Mouse (Mus musculus): ENCODE results near the gene Tmem266. TPM values are rescaled to one million over a fixed set of nuclear protein-coding genes. Genes with fewer than 3 reads are reported as not detected.

Tmem266 gene
- polyA plus RNA-seq, 1 experiment from 2014 or later = not detected

DNA sequence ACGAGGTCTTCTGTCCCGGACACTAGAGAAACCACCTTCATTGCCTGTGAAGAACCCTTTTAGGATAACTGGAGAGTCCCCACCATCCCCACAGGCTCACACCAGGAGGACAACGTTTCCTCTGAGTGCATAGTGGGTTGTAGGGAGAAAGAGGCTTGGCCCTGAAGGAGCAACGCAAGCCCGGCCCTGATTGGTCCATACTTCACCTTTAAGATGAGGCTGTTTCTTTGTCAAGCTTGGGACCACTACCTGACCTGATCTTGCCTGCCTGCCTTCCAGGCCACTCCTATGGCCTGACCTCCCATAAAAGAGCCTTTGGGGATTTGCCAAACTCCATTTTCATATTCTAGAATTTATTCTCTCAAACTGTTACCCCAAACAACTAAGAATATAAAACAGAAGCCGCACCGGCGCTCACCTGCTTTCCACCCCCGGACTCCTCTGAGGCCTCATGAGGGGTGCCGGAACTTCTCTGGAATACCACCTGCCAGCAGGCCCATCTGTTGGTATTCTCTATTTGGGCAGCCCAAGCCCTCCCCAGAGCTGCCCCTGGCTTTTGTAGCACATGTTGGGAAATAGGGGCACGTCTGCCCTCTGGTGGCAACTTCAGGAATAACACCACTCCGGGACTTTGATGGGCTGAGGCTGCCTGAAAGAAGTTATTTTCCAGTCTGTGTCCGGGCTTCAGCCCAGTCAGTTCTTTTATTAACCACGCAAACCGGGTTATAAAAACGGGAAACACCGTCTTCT is 65.4 kb downstream of the Tmem266 start:
- DNase-seq (ENCODE audit: low spot score) = peak; percentile 70

- no peak for DNase-seq (ENCODE audit: low spot score)
Measured at GRCm38 (mm10) chr9:55395650-55396049, 68.9 kb downstream of the Tmem266 start.

GRCm38 (mm10) chr9:55398985-55399554 is 72.4 kb downstream of the Tmem266 start:
- no peak for DNase-seq (ENCODE audit: low spot score)

- no peak for DNase-seq (ENCODE audit: low spot score)
Measured at GRCm38 (mm10) chr9:55402276-55402675, 75.6 kb downstream of the Tmem266 start.

DNA sequence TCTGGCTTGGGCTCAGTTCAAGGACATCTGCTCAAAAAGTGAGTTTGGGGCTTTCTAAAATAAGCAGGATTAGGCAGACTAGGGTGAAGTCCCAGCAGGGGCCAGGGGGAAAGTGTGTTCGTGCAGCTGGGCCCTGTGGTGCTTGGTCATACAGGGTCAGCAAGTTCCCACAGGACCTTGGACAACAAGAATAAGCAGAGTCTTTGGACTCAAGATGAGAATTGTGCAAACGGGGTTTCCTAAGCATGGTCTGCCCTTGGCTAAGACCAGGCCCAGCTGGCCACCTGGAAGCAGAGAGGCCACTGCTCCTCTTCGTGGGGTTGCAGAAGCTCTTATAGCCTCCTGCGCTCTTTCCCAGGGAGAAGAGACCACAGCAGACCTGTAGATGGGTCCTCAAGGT is 77.5 kb downstream of the Tmem266 start:
- no peak for DNase-seq (ENCODE audit: low spot score)

DNA sequence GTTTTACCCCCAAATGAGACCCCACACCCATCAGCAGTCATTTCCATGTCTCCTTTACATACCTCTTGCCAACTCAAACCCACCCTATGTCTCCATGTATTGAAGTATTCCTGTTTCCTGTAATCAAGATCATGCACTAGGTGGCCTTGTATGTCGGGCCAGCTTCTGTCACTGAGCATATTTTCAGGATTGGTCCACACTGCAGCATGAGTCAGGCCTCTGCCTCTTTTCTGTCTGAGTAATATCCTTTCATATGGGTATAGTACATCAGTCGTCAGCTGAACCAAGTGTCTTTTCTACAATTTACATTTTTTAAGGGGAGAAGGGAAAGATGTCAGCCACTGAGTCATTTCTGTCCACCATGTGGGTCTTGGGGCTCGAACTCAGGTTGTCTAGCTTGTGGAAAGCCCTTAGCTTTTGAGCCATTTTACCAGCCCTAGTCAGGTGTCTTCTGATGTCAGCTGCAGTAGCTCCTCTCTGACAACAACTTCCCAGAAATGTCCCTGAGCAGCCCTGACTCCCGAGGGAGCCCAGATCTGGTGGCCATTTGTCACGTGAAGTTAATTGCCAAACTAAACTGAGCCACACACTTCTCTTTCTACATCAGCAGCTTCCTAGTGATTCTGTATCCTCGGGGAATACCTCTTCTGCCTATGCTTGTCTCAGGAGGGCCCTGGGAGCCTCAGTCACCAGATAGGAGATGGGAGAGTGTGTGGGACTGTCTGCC is 78.4 kb downstream of the Tmem266 start:
- no peak for DNase-seq (ENCODE audit: low spot score)

- DNase-seq (ENCODE audit: low spot score) = no peak
Measured at GRCm38 (mm10) chr9:55406773-55407172, 80.1 kb downstream of the Tmem266 start.

DNA sequence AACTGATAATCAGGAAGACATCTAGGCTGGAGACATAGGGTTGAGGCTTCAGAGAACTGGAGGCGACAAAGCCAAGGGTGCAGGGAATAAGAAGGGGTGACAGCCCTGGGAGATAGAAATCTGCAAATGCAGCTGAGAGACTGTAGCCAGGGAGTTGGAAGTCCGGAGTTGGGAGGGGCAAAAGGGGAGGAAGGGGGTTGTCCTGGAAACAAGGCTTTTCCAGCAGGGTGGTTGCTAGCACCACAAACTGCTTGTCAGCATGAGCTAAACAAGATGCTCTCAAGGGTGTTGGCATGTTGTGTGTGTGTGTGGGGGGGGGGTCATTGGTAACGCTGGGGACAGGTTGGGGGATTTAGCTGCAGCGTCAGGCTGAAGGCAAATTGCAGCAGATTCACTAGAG is 82.1 kb downstream of the Tmem266 start:
- DNase-seq (ENCODE audit: low spot score) = no peak

- no peak for DNase-seq (ENCODE audit: low spot score)
Measured at GRCm38 (mm10) chr9:55409833-55410232, 83.1 kb downstream of the Tmem266 start.

- no peak for DNase-seq (ENCODE audit: low spot score)
Measured at GRCm38 (mm10) chr9:55410430-55410829, 83.7 kb downstream of the Tmem266 start.

DNA sequence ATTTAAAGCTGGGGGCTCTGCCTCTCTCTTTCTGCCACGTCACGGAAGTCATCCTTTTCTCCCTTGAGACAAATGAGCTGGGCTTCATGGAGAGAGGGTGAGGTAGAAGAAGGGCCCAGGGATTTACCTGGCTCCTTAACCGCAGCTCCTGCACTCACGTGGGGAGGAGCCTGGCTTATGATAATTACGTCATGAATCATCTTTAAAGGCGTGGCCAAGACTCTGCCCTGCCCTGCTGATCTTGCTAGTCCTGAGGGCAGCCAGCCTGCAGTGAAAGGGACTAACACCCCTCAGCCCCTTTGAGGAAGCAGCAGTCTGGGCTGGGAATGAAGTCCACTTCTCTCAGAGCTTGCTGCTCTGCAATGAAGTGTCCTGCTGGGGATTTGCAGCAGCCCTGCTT is 84.4 kb downstream of the Tmem266 start:
- DNase-seq (ENCODE audit: low spot score) = no peak

GRCm38 (mm10) chr9:55421786-55422185 is 95.1 kb downstream of the Tmem266 start:
- DNase-seq (ENCODE audit: low spot score) = no peak

- no peak for DNase-seq (ENCODE audit: low spot score)
Measured at GRCm38 (mm10) chr9:55423451-55424424, 97.0 kb downstream of the Tmem266 start.

GRCm38 (mm10) chr9:55425271-55425810 is 98.6 kb downstream of the Tmem266 start:
- no peak for DNase-seq (ENCODE audit: low spot score)

DNA sequence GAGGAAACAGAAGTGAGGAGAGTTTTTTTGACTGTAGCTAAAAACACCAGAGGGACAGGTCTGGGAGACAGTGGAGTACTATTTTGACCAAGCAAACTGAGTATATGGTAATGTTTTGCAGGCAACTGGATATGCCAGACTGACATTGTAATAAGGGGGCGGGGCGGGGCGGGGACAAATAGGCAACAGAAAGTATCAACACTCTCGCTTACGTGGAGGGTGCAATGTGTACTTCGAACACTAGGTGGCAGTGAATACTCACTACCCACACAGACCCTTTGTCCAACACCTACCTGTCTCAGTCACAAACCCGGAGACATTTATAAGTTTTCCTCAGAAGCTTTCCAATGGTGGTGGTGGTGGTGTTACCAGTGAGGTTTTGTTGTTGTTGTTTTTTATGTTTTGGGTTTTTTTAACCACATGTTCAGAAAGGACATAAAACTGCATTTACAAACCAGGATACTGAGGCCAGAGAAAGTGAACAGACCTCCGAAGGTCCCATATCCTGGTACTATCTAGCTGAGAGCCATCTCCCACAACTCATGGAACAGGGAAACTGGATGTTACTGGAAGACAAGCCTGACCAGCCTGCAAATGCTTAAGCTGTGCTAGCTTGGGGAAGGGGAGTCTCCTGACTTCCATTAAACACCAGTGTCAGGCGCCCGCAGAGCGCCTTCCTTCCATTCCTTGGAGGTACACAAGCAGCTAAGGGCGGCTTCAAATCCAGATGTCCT is 102.7 kb downstream of the Tmem266 start:
- DNase-seq (ENCODE audit: low spot score) = peak; percentile 76

DNA sequence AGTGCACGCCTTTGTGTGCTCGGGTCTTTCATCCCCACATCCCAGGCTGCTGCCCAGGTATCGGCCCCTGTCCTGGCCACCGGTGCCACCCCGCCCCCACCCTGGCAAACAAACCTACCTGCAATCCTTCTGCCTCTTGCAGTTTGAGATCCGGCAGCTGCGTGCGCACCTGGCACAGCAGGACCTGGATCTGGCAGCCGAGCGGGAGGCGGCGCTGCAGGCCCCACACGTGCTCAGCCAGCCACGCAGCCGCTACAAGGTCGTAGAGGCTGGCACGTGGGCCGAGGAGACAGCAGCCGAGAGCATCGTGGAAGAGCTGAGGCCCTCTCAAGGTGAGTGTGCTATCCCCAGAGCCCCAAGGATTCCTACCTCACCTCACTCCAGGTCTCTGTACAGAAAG is 103.4 kb downstream of the Tmem266 start:
- DNase-seq (ENCODE audit: low spot score) = peak; percentile 15

DNA sequence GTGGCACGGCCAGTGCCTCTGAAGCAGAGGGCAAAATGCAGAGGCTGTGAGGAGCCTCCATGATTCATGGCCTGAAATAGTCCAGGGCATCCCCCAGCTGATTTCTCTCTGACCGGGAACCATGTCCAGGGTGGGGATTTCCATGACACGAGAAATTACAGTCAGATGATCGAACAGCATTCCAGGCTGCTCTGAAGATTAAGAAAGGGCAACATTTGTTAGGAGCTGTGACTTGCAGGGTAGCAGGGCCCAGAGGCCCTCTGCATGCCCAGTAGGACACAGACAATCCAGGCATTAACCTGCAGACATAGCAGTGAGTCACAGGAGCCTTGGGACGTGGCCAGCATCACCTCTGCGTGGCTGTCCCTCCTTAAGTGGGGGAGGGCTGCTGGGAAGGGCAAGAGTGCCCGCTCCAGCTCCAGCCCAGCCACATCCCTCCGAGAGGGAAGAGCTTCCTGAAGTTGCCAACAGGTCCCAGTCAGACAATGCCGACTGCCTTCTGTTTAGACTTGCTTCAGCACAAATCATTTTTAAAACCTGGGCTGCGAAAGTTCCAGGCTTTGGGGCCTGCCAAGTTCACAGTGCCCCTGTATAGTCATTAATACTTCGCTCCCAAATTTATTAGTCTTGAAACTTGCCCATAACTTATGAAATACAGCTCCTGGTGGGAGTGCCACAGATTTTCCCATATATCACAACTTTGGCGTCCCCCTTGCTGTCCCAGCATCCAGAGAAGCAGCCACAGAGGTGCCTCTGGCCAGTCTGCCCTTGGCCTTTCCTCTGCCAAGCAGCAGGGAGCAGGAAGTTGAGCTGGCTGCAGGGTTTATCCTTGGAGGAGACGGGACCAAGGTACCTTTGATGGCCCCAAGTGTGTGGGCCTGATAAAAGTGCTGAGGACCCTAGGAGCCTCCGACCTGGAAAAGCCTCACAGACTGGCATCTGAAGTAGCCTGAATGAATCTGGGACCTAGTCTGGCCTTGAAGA is 105.9 kb downstream of the Tmem266 start:
- DNase-seq (ENCODE audit: low spot score) = no peak

- DNase-seq (ENCODE audit: low spot score) = no peak
Measured at GRCm38 (mm10) chr9:55433875-55434274, 107.2 kb downstream of the Tmem266 start.

GRCm38 (mm10) chr9:55438433-55438832 is 111.7 kb downstream of the Tmem266 start:
- no peak for DNase-seq (ENCODE audit: low spot score)

All from thymus, postnatal 0 days (tissue).